Mouse (Mus musculus): ENCODE measurements around the gene Twist2.

DNA sequence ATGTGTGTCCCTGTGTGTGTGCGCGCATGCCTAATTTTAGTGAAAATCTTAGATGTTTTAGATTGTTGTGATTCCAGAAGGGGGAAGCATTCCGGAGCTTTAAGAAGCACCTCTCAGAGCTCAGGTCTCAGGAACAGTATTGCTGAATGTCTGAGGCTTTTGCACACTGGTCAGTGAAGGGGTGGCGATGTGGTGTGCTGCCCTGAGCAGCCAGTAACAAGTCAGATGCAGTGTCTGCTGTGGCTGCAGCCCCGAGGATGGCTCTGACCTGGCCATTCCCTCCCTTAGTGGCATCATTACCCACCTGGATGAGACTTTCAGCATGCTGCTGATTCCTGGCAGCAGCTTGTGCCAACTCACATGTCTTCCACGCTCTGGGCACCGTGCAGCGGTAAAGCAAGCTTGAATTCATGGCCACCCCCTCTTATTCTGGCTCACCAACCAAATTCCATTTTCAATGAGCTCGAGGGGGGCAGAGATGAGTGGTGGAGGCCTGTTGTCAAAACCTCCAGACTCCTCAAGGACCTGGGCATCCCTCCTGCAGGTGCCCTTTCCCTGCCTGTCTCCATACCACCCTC is 44.2 kb downstream of the Twist2 start:
- TF ChIP-seq CTCF (IDR thresholded peaks at IDR 0.05; ENCODE audit: extremely low read depth, insufficient read depth, insufficient read length, insufficient replicate concordance) (no peak), POLR2A (IDR thresholded peaks at IDR 0.05; ENCODE audit: low read depth, low read length) (no peak)
